Mouse (Mus musculus) liver, embryonic 12.5 days (tissue): ENCODE data around the gene Jmjd6. TPM values are rescaled to one million over a fixed set of nuclear protein-coding genes. Genes with fewer than 3 reads are reported as not detected.
A peak's percentile ranks its signal among the peaks of the same experiment; 100 is the strongest.
"Not testable (repeated sequence)": the region's sequence is repeated elsewhere in the genome, so short reads cannot be mapped to it uniquely, and the experiment has no call there.

Experiments used
- ATAC-seq: fragments of 200-750 bp; cut with Nextera tagmentation; 2 replicates; pipeline ENCODE4 v1.8.0; 2017; ENCODE audit warnings: moderate number of reproducible peaks, mild to moderate bottlenecking, moderate library complexity
- H3K27ac ChIP-seq: fragments of 300-500 bp; sonication (generic); 2 replicates; pipeline ENCODE4 v1.5.1; 2016; ENCODE audit warnings: mild to moderate bottlenecking
- H3K27me3 ChIP-seq: fragments of 300-500 bp; sonication (generic); replicated peaks from 2 replicates; pipeline ENCODE4 v1.6.1; 2016; ENCODE audit warnings: mild to moderate bottlenecking, moderate library complexity
- H3K36me3 ChIP-seq: fragments of 300-500 bp; sonication (generic); 2 replicates; pipeline ENCODE4 v1.6.1; 2016; ENCODE audit warnings: mild to moderate bottlenecking, moderate library complexity
- H3K4me1 ChIP-seq: fragments of 300-500 bp; sonication (generic); 2 replicates; pipeline ENCODE4 v1.6.1; 2016
- H3K4me2 ChIP-seq: fragments of 300-500 bp; sonication (generic); 2 replicates; pipeline ENCODE4 v1.6.1; 2016; ENCODE audit warnings: mild to moderate bottlenecking, moderate library complexity
- H3K4me3 ChIP-seq: fragments of 300-500 bp; sonication (generic); 2 replicates; pipeline ENCODE4 v1.5.1; 2016; ENCODE audit warnings: mild to moderate bottlenecking, moderate library complexity
- H3K9ac ChIP-seq: fragments of 300-500 bp; sonication (generic); 2 replicates; pipeline ENCODE4 v1.6.1; 2016; ENCODE audit warnings: mild to moderate bottlenecking, moderate library complexity
- H3K9me3 ChIP-seq: fragments of 300-500 bp; sonication (generic); replicated peaks from 2 replicates; pipeline ENCODE4 v1.6.1; 2016; ENCODE audit warnings: mild to moderate bottlenecking, moderate library complexity
- WGBS: fragments of 180-500 bp; shearing (Covaris S2); methylation state at CpG from one replicate; pipeline ENCODE4 v1.1.7; 2016; ENCODE audit not compliant: insufficient replicate concordance; 5-methylcytosine and 5-hydroxymethylcytosine counted together
- polyA plus RNA-seq: library from polyadenylated mRNA; unstranded; fragments of >200 nt; fragmentation: Nextera tagmentation; extraction: Ambion mirVana; gene quantifications from 2 replicates; pipeline ENCODE4 v1.2.1, GENCODE M21; 2016

Gene Jmjd6
- polyA plus RNA-seq, 1 experiment from 2014 or later = 61.6 TPM

- H3K36me3 ChIP-seq = peaks cover 85% of the 10 kb centered on the region
- no peak overlapping the region for H3K4me2 ChIP-seq
- H3K4me1 ChIP-seq = peaks cover 28% of the 10 kb centered on the region
- H3K9me3 ChIP-seq = no peaks in the 10 kb centered on the region
- H3K9ac ChIP-seq = no peak overlapping the region
- ATAC-seq = no peak
- H3K4me3 ChIP-seq = no peak overlapping the region
- 79% methylated on average over 4 of the region's 4 CpGs for WGBS
- 0 out of 2 replicates have a peak overlapping the region, but pooled peaks have one; percentile 42 for H3K27ac ChIP-seq
- H3K27me3 ChIP-seq = no peaks in the 10 kb centered on the region
Measured at GRCm38 (mm10) chr11:116836283-116836682, 7.0 kb downstream of the Jmjd6 start.

GRCm38 (mm10) chr11:116834954-116835353 lies 8.3 kb downstream of the Jmjd6 start:
- H3K4me1 ChIP-seq = peaks cover 15% of the 10 kb centered on the region
- no peak overlapping the region for H3K4me2 ChIP-seq
- no peak overlapping the region for H3K9ac ChIP-seq
- H3K27ac ChIP-seq = no peak overlapping the region
- no peak for ATAC-seq
- H3K9me3 ChIP-seq = no peaks in the 10 kb centered on the region
- H3K4me3 ChIP-seq = no peak overlapping the region
- no peaks in the 10 kb centered on the region for H3K27me3 ChIP-seq
- WGBS = 77% methylated on average over 1 of the region's 1 CpGs
- H3K36me3 ChIP-seq = peaks cover 71% of the 10 kb centered on the region

GRCm38 (mm10) chr11:116832172-116832685 lies 11.0 kb downstream of the Jmjd6 start:
- Histone ChIP-seq H3K27me3 (peaks cover 15% of the 10 kb centered on the region), H3K9me3 (no peaks in the 10 kb centered on the region), H3K27ac (no peak overlapping the region), H3K4me2 (no peak overlapping the region), H3K4me3 (no peak overlapping the region), H3K9ac (no peak overlapping the region), H3K4me1 (peaks cover 14% of the 10 kb centered on the region), H3K36me3 (peaks cover 44% of the 10 kb centered on the region)
- WGBS = 64% methylated on average over 3 of the region's 4 CpGs
- ATAC-seq = no peak

- Histone ChIP-seq H3K4me1 (peaks cover 14% of the 10 kb centered on the region), H3K4me3 (peak within 1 kb of the TSS; percentile 63), H3K9me3 (no peaks in the 10 kb centered on the region), H3K36me3 (no peaks in the 10 kb centered on the region), H3K9ac (peak within 1 kb of the TSS; percentile 70), H3K27ac (no peak within 1 kb of the TSS), H3K4me2 (peak within 1 kb of the TSS; percentile 92), H3K27me3 (peaks cover 38% of the 10 kb centered on the region)
- ATAC-seq = peak; percentile 63; the same call in 1 of the 2 replicates
- WGBS = 2% methylated on average over 71 of the region's 71 CpGs
Measured at GRCm38 (mm10) chr11:116827534-116828165, 15.6 kb downstream of the Jmjd6 start, which contains the start of gene Mxra7. Gene Mxra7, minus strand, starts transcription at chr11:116828046.

- Histone ChIP-seq H3K9me3 (no peaks in the 10 kb centered on the region), H3K4me3 (peak overlapping the region; percentile 63), H3K4me2 (peak overlapping the region; percentile 92), H3K27me3 (peaks cover 38% of the 10 kb centered on the region), H3K27ac (no peak overlapping the region), H3K36me3 (no peaks in the 10 kb centered on the region), H3K9ac (peak overlapping the region; percentile 70; the same call in 1 of the 2 replicates), H3K4me1 (peaks cover 14% of the 10 kb centered on the region)
- WGBS = 48% methylated on average over 17 of the region's 17 CpGs
- no peak for ATAC-seq
Measured at GRCm38 (mm10) chr11:116826550-116827504, 16.4 kb downstream of the Jmjd6 start.

- no peak overlapping the region for H3K27ac ChIP-seq
- H3K27me3 ChIP-seq = peaks cover 38% of the 10 kb centered on the region
- WGBS = 66% methylated on average over 5 of the region's 5 CpGs
- H3K4me2 ChIP-seq = no peak overlapping the region
- no peaks in the 10 kb centered on the region for H3K9me3 ChIP-seq
- H3K4me3 ChIP-seq = no peak overlapping the region
- peaks cover 24% of the 10 kb centered on the region for H3K4me1 ChIP-seq
- H3K9ac ChIP-seq = no peak overlapping the region
- H3K36me3 ChIP-seq = no peaks in the 10 kb centered on the region
- ATAC-seq = no peak
Measured at GRCm38 (mm10) chr11:116825230-116825629, 18.0 kb downstream of the Jmjd6 start.

- 88% methylated on average over 10 of the region's 10 CpGs for WGBS
- H3K4me1 ChIP-seq = peaks cover 28% of the 10 kb centered on the region
- not testable (repeated sequence) for ATAC-seq, H3K36me3 ChIP-seq, H3K9ac ChIP-seq, H3K4me2 ChIP-seq, H3K4me3 ChIP-seq, H3K27ac ChIP-seq, H3K9me3 ChIP-seq
- H3K27me3 ChIP-seq = peaks cover 38% of the 10 kb centered on the region
Measured at GRCm38 (mm10) chr11:116823885-116824284, 19.4 kb downstream of the Jmjd6 start.

GRCm38 (mm10) chr11:116823255-116823654 lies 20.0 kb downstream of the Jmjd6 start:
- Histone ChIP-seq H3K4me2 (no peak overlapping the region), H3K9me3 (no peaks in the 10 kb centered on the region), H3K4me3 (no peak overlapping the region), H3K4me1 (peaks cover 29% of the 10 kb centered on the region), H3K27me3 (peaks cover 33% of the 10 kb centered on the region), H3K36me3 (no peaks in the 10 kb centered on the region), H3K27ac (no peak overlapping the region), H3K9ac (no peak overlapping the region)
- 84% methylated on average over 2 of the region's 2 CpGs for WGBS
- ATAC-seq = no peak

GRCm38 (mm10) chr11:116822626-116823025 lies 20.6 kb downstream of the Jmjd6 start:
- H3K4me1 ChIP-seq = peaks cover 24% of the 10 kb centered on the region
- H3K36me3 ChIP-seq = no peaks in the 10 kb centered on the region
- H3K9me3 ChIP-seq = no peaks in the 10 kb centered on the region
- no peak overlapping the region for H3K4me2 ChIP-seq
- no peak for ATAC-seq
- H3K27me3 ChIP-seq = peaks cover 27% of the 10 kb centered on the region
- H3K9ac ChIP-seq = no peak overlapping the region
- H3K27ac ChIP-seq = no peak overlapping the region
- no peak overlapping the region for H3K4me3 ChIP-seq
- 85% methylated on average over 10 of the region's 10 CpGs for WGBS

- no peak for ATAC-seq
- 76% methylated on average over 10 of the region's 10 CpGs for WGBS
- peaks cover 21% of the 10 kb centered on the region for H3K4me1 ChIP-seq
Measured at GRCm38 (mm10) chr11:116822215-116822614, 21.0 kb downstream of the Jmjd6 start.

GRCm38 (mm10) chr11:116821057-116821940 lies 21.9 kb downstream of the Jmjd6 start:
- Histone ChIP-seq H3K9ac (no peak overlapping the region), H3K4me2 (no peak overlapping the region), H3K36me3 (no peaks in the 10 kb centered on the region), H3K27me3 (peaks cover 13% of the 10 kb centered on the region), H3K9me3 (no peaks in the 10 kb centered on the region), H3K27ac (no peak overlapping the region), H3K4me3 (no peak overlapping the region), H3K4me1 (peaks cover 25% of the 10 kb centered on the region; the same call in 1 of the 2 replicates)
- ATAC-seq = no peak
- WGBS = 53% methylated on average over 13 of the region's 13 CpGs

More at GRCm38 (mm10) chr11:116822215-116822614, 21.0 kb downstream of the Jmjd6 start:
- Histone ChIP-seq H3K4me3 (no peak overlapping the region), H3K9ac (no peak overlapping the region), H3K4me2 (no peak overlapping the region), H3K9me3 (no peaks in the 10 kb centered on the region), H3K36me3 (no peaks in the 10 kb centered on the region), H3K27me3 (peaks cover 23% of the 10 kb centered on the region), H3K27ac (no peak overlapping the region)
